29 mouse cellular contexts compared by ENCODE assay signal in genomic region chr10:21552967-21553682, GRCm38 (mm10). TPM values are rescaled to one million over a fixed set of nuclear protein-coding genes. Genes with fewer than 3 reads are reported as not detected.
DNase-seq lines count a peak whose midpoint lies in the region; ATAC-seq lines count a peak whose summit lies in the region.
"Had no signal": no experiment of that assay in that cellular context is flagged by ENCODE, and none has a peak within 500 bp of the region (broad histone marks: within the 10 kb centered on the region; RNA-seq: fewer than 3 reads in every experiment).

No protein-coding gene starts in this region.

- H3K27me3 ChIP-seq in kidney, embryonic 15.5 days = no peaks in the 10 kb centered on the region
- H3K27me3 ChIP-seq: embryonic facial prominence, embryonic 13.5 days; forebrain, embryonic 12.5 days; hindbrain, embryonic 12.5 days; liver, embryonic 13.5 days; midbrain, embryonic 13.5 days had no signal

- peak; percentile 64 for DNase-seq in heart, adult 11 months
- DNase-seq in heart, adult 18-20 months = no peak
- DNase-seq in kidney, postnatal 25 days = peak; percentile 39 to 83
- DNase-seq in CD4-positive helper T cell, adult 2 months (ENCODE audit: low read depth, low spot score) = peak; percentile 57
- DNase-seq in spleen, postnatal 36 days (ENCODE audit: low spot score in 2 of 2) = no peak
- no peak for DNase-seq in spleen, postnatal 4 days (ENCODE audit: low spot score in 2 of 2)
- DNase-seq: adrenal gland, adult 2 months; cerebellum, adult 11-12 months; cerebellum, postnatal 36 days; embryo, embryonic 11 days; gastrocnemius, postnatal 25 days; liver, embryonic 13.5 days; lung, adult 2 months; lung, postnatal 14 days had no signal

- ATAC-seq in kidney, embryonic 15.5 days (replicated peaks; ENCODE audit: low FRiP score) = no peak
- ATAC-seq in inflammation-experienced regulatory T-cells, adult 6 months = peak; percentile 85
- ATAC-seq: midbrain, embryonic 13.5 days had no signal

- H3K36me3 ChIP-seq in kidney, embryonic 15.5 days = no peaks in the 10 kb centered on the region
- H3K36me3 ChIP-seq: embryonic facial prominence, embryonic 13.5 days; forebrain, embryonic 12.5 days; hindbrain, embryonic 12.5 days; liver, embryonic 13.5 days; midbrain, embryonic 13.5 days had no signal

- H3K4me1 ChIP-seq in kidney, embryonic 15.5 days = peaks cover 5% of the 10 kb centered on the region; the same call in 1 of the 2 replicates
- H3K4me1 ChIP-seq: embryonic facial prominence, embryonic 13.5 days; forebrain, embryonic 12.5 days; hindbrain, embryonic 12.5 days; liver, embryonic 13.5 days; midbrain, embryonic 13.5 days had no signal

- 86% methylated on average over 8 of the region's 8 CpGs for WGBS in kidney, embryonic 15.5 days

- no peak overlapping the region for H3K4me2 ChIP-seq in kidney, embryonic 15.5 days
- H3K4me2 ChIP-seq: embryonic facial prominence, embryonic 13.5 days; forebrain, embryonic 12.5 days; hindbrain, embryonic 12.5 days; liver, embryonic 13.5 days; midbrain, embryonic 13.5 days had no signal

- no peak overlapping the region for H3K4me3 ChIP-seq in kidney, embryonic 15.5 days (replicated peaks)
- H3K4me3 ChIP-seq: embryonic facial prominence, embryonic 13.5 days; erythroblast, embryonic 14.5 days; forebrain, embryonic 12.5 days; hindbrain, embryonic 12.5 days; liver, embryonic 13.5 days; midbrain, embryonic 13.5 days had no signal

- H3K27ac ChIP-seq in kidney, embryonic 15.5 days = no peak overlapping the region
- H3K27ac ChIP-seq: embryonic facial prominence, embryonic 13.5 days; forebrain, embryonic 12.5 days; hindbrain, embryonic 12.5 days; liver, embryonic 13.5 days; midbrain, embryonic 13.5 days had no signal

- H3K9me3 ChIP-seq in kidney, embryonic 15.5 days (replicated peaks) = no peaks in the 10 kb centered on the region
- H3K9me3 ChIP-seq: embryonic facial prominence, embryonic 13.5 days; forebrain, embryonic 12.5 days; hindbrain, embryonic 12.5 days; liver, embryonic 13.5 days; midbrain, embryonic 13.5 days had no signal

- H3K9ac ChIP-seq in kidney, embryonic 15.5 days = no peak overlapping the region
- H3K9ac ChIP-seq: embryonic facial prominence, embryonic 13.5 days; forebrain, embryonic 12.5 days; hindbrain, embryonic 12.5 days; liver, embryonic 13.5 days; midbrain, embryonic 13.5 days had no signal

RNA-seq across cellular contexts. Expression of gene 1700020N01Rik, which starts 39.8 kb away (rescaled TPM):
- not detected for total RNA-seq in heart, adult 18-20 months (2021)
- polyA plus RNA-seq in kidney, embryonic 15.5 days (2015; fragmentation: Nextera tagmentation; extraction: Ambion mirVana) = not detected in 2 replicates
- not detected for polyA plus RNA-seq in inflammation-experienced regulatory T-cells, adult 6 months (2017; shearing (Covaris generic))
- total RNA-seq: adrenal gland, adult 2 months; gastrocnemius, postnatal 25 days; heart, adult 8-10 months; heart, postnatal 25 days; layer of hippocampus, postnatal 14 days; megakaryocyte progenitor cell, adult 5-6 weeks; monocyte, adult 5-6 weeks had no signal
- polyA plus RNA-seq: adrenal gland, adult 2 months; embryonic facial prominence, embryonic 13.5 days; erythroblast, embryonic 14.5 days; forebrain, embryonic 12.5 days; hindbrain, embryonic 12.5 days; limb, embryonic 11.5 days; liver, embryonic 13.5 days; lung, adult 2 months; midbrain, embryonic 13.5 days; neural tube, embryonic 11.5 days; stomach, embryonic 14.5 days had no signal

Comparison
In these comparisons a context has a peak if more than half of its experiments do, and no peak if none do; other contexts are left out.
1. DNase-seq: peak in heart, adult 11 months (single experiment), kidney, postnatal 25 days (2 of 2) and CD4-positive helper T cell, adult 2 months (single experiment); none in heart, adult 18-20 months (0 of 2), spleen, postnatal 36 days (0 of 2) and spleen, postnatal 4 days (0 of 2).